Mouse (Mus musculus) embryonic facial prominence, embryonic 11.5 days (tissue): Measurements from ENCODE around the gene Tbc1d2. TPM values are rescaled to one million over a fixed set of nuclear protein-coding genes. Genes with fewer than 3 reads are reported as not detected.

Source experiments
- ATAC-seq: fragments of 200-750 bp; cut with Nextera tagmentation; replicated peaks from 2 replicates; pipeline ENCODE4 v1.8.0; 2017; ENCODE audit warnings: low read depth; ENCODE audit not compliant: insufficient number of reproducible peaks, low FRiP score, low TSS enrichment
- DNase-seq: peaks from one replicate; pipeline ENCODE4 v3.0.0-alpha.2; 2015; ENCODE audit warnings: low spot score
- H3K27ac ChIP-seq: fragments of 300-500 bp; sonication (generic); replicated peaks from 2 replicates; pipeline ENCODE4 v1.5.1; 2014; ENCODE audit warnings: mild to moderate bottlenecking, low read depth, low read length, control low read depth
- H3K27me3 ChIP-seq: fragments of 300-500 bp; sonication (generic); 2 replicates; pipeline ENCODE4 v1.6.1; 2014; ENCODE audit warnings: mild to moderate bottlenecking, low read length, moderate library complexity, mixed read lengths; ENCODE audit not compliant: control insufficient read depth, insufficient read depth
- H3K36me3 ChIP-seq: fragments of 300-500 bp; sonication (generic); replicated peaks from 2 replicates; pipeline ENCODE4 v1.6.1; 2014; ENCODE audit warnings: low read depth, mild to moderate bottlenecking, low read length, moderate library complexity, mixed read lengths; ENCODE audit not compliant: control insufficient read depth, insufficient read depth
- H3K4me1 ChIP-seq: fragments of 300-500 bp; sonication (generic); 2 replicates; pipeline ENCODE4 v1.6.1; 2014; ENCODE audit warnings: low read length, mixed read lengths; ENCODE audit not compliant: control insufficient read depth, insufficient read depth
- H3K4me2 ChIP-seq: fragments of 300-500 bp; sonication (generic); 2 replicates; pipeline ENCODE4 v1.6.1; 2014; ENCODE audit warnings: low read depth, mild to moderate bottlenecking, control low read depth, low read length, moderate library complexity
- H3K4me3 ChIP-seq: fragments of 300-500 bp; sonication (generic); 2 replicates; pipeline ENCODE4 v1.5.1; 2014; ENCODE audit warnings: low read depth, low read length, control low read depth
- H3K9ac ChIP-seq: fragments of 300-500 bp; sonication (generic); replicated peaks from 2 replicates; pipeline ENCODE4 v1.6.1; 2014; ENCODE audit warnings: mild to moderate bottlenecking, control low read depth, low read length
- H3K9me3 ChIP-seq: fragments of 300-500 bp; sonication (generic); replicated peaks from 2 replicates; pipeline ENCODE4 v1.6.1; 2016; ENCODE audit warnings: mild to moderate bottlenecking, low read length, inconsistent platforms, mixed read lengths; ENCODE audit not compliant: control insufficient read depth
- WGBS: fragments of 180-500 bp; shearing (Covaris S2); extraction: QIAGEN DNeasy Blood & Tissue Kit; methylation state at CpG from one replicate; pipeline ENCODE4 v1.1.7; 2014; 5-methylcytosine and 5-hydroxymethylcytosine counted together
- polyA plus RNA-seq: library from polyadenylated mRNA; unstranded; fragments of >200 nt; fragmentation: Nextera tagmentation; extraction: Ambion mirVana; gene quantifications from 2 replicates; pipeline ENCODE4 v1.2.1, GENCODE M21; 2014

Gene Tbc1d2
- polyA plus RNA-seq, 1 experiment from 2014 or later: 1.3 TPM

- WGBS: under 1% methylated on average over 4 of the region's 4 CpGs
These were observed 38.8 kb downstream of the Tbc1d2 start for GRCm38 (mm10) chr4:46611181-46611580.

GRCm38 (mm10) chr4:46607601-46608000 lies 42.4 kb downstream of the Tbc1d2 start:
- no peak overlapping the region for H3K9ac ChIP-seq
- H3K27me3 ChIP-seq: no peaks in the 10 kb centered on the region
- 62% methylated on average over 3 of the region's 3 CpGs for WGBS

More at GRCm38 (mm10) chr4:46611181-46611580, 38.8 kb downstream of the Tbc1d2 start:
- Histone ChIP-seq H3K36me3 (no peaks in the 10 kb centered on the region), H3K4me2 (no peak overlapping the region), H3K27ac (no peak overlapping the region), H3K4me3 (no peak overlapping the region), H3K9ac (no peak overlapping the region), H3K27me3 (no peaks in the 10 kb centered on the region; the same call in 1 of the 2 replicates), H3K4me1 (no peaks in the 10 kb centered on the region), H3K9me3 (no peaks in the 10 kb centered on the region)
- ATAC-seq (peak; percentile 78), DNase-seq (peak; percentile 92)

GRCm38 (mm10) chr4:46605451-46605850 lies 44.6 kb downstream of the Tbc1d2 start:
- no peak overlapping the region for H3K27ac ChIP-seq
- H3K4me1 ChIP-seq: peaks cover 2% of the 10 kb centered on the region; the same call in 1 of the 2 replicates
- no peaks in the 10 kb centered on the region for H3K36me3 ChIP-seq
- no peak overlapping the region for H3K9ac ChIP-seq
- no peaks in the 10 kb centered on the region for H3K9me3 ChIP-seq
- no peak overlapping the region for H3K4me2 ChIP-seq
- H3K4me3 ChIP-seq: no peak overlapping the region
- H3K27me3 ChIP-seq: peaks cover 12% of the 10 kb centered on the region
- 63% methylated on average over 11 of the region's 11 CpGs for WGBS
- ATAC-seq (no peak), DNase-seq (no peak)

More at GRCm38 (mm10) chr4:46607601-46608000, 42.4 kb downstream of the Tbc1d2 start:
- H3K36me3 ChIP-seq: no peaks in the 10 kb centered on the region
- H3K9me3 ChIP-seq: no peaks in the 10 kb centered on the region
- no peak overlapping the region for H3K4me3 ChIP-seq
- H3K27ac ChIP-seq: no peak overlapping the region
- H3K4me1 ChIP-seq: no peaks in the 10 kb centered on the region
- DNase-seq (no peak), ATAC-seq (no peak)
- H3K4me2 ChIP-seq: no peak overlapping the region

- H3K27me3 ChIP-seq: peaks cover 19% of the 10 kb centered on the region
- H3K4me2 ChIP-seq: no peak overlapping the region
- no peak for DNase-seq
- WGBS: 64% methylated on average over 7 of the region's 7 CpGs
- ATAC-seq: no peak
- peaks cover 2% of the 10 kb centered on the region; the same call in 1 of the 2 replicates for H3K4me1 ChIP-seq
- H3K9me3 ChIP-seq: no peaks in the 10 kb centered on the region
- no peaks in the 10 kb centered on the region for H3K36me3 ChIP-seq
- H3K4me3 ChIP-seq: no peak overlapping the region
- no peak overlapping the region for H3K27ac ChIP-seq
- no peak overlapping the region for H3K9ac ChIP-seq
These were observed 47.3 kb downstream of the Tbc1d2 start for GRCm38 (mm10) chr4:46602704-46603103.

GRCm38 (mm10) chr4:46601844-46602423 lies 48.1 kb downstream of the Tbc1d2 start, which contains the start of gene Coro2a:
Coro2a (minus strand) TSS chr4:46602202.
- Histone ChIP-seq H3K27ac (no peak within 1 kb of the TSS), H3K27me3 (peaks cover 19% of the 10 kb centered on the region), H3K4me1 (peaks cover 2% of the 10 kb centered on the region; the same call in 1 of the 2 replicates), H3K36me3 (no peaks in the 10 kb centered on the region), H3K4me2 (peak within 1 kb of the TSS; percentile 99), H3K4me3 (peak within 1 kb of the TSS; percentile 53), H3K9ac (peak within 1 kb of the TSS; percentile 63), H3K9me3 (no peaks in the 10 kb centered on the region)
- WGBS: under 1% methylated on average over 35 of the region's 66 CpGs
- DNase-seq (peak; percentile 87), ATAC-seq (peak; percentile 31; the same call in 1 of the 2 replicates)

- H3K4me3 ChIP-seq: peak overlapping the region; percentile 53
- no peaks in the 10 kb centered on the region for H3K9me3 ChIP-seq
- peaks cover 2% of the 10 kb centered on the region; the same call in 1 of the 2 replicates for H3K4me1 ChIP-seq
- H3K27me3 ChIP-seq: peaks cover 19% of the 10 kb centered on the region
- no peaks in the 10 kb centered on the region for H3K36me3 ChIP-seq
- ATAC-seq (peak; percentile 35; the same call in 1 of the 2 replicates), DNase-seq (peak; percentile 36)
- peak overlapping the region; percentile 99 for H3K4me2 ChIP-seq
- H3K27ac ChIP-seq: no peak overlapping the region
- WGBS: under 1% methylated on average over 47 of the region's 52 CpGs
- H3K9ac ChIP-seq: peak overlapping the region; percentile 63
These were observed 48.7 kb downstream of the Tbc1d2 start for GRCm38 (mm10) chr4:46601258-46601843.

- Histone ChIP-seq H3K36me3 (no peaks in the 10 kb centered on the region), H3K4me2 (peak overlapping the region; percentile 99), H3K9ac (peak overlapping the region; percentile 63), H3K4me1 (peaks cover 2% of the 10 kb centered on the region; the same call in 1 of the 2 replicates), H3K27me3 (peaks cover 19% of the 10 kb centered on the region), H3K4me3 (peak overlapping the region; percentile 53), H3K27ac (no peak overlapping the region), H3K9me3 (no peaks in the 10 kb centered on the region)
- ATAC-seq (no peak), DNase-seq (no peak)
- WGBS: 39% methylated on average over 20 of the region's 20 CpGs
These were observed 49.3 kb downstream of the Tbc1d2 start for GRCm38 (mm10) chr4:46600473-46601257.
